Mouse (Mus musculus) kidney, adult 10 weeks (tissue): ENCODE measurements around the gene Drd4. TPM values are rescaled to one million over a fixed set of nuclear protein-coding genes. Genes with fewer than 3 reads are reported as not detected.

Experiments
- polyA plus RNA-seq: library from polyadenylated mRNA; stranded (reverse); fragments of 350-450 nt; fragmentation: Illumina TruSeq; extraction: RNeasy Lipid Tissue Mini Kit (QIAGEN cat#74804); gene quantifications from one replicate; pipeline ENCODE4 v1.2.3, GENCODE M21; 2014; ENCODE audit warnings: low read depth, low replicate concordance

Gene Drd4
- not detected for polyA plus RNA-seq

GRCm38 (mm10) chr7:141291921-141292582 lies at the start of gene Drd4:
TSS of gene Drd4 (plus strand) at chr7:141292006.

GRCm38 (mm10) chr7:141265739-141266561 lies 25.9 kb upstream of the Drd4 start, which contains the start of gene Irf7:
TSS of gene Irf7 (minus strand) at chr7:141266481.

GRCm38 (mm10) chr7:141276546-141276945 lies 15.3 kb upstream of the Drd4 start, which contains the start of gene Cdhr5:
TSS of gene Cdhr5 (minus strand) at chr7:141276786.

GRCm38 (mm10) chr7:141278766-141279590 lies 12.8 kb upstream of the Drd4 start, which contains the start of gene Sct:
TSS of gene Sct (minus strand) at chr7:141279133.

GRCm38 (mm10) chr7:141327469-141328372 lies 35.9 kb downstream of the Drd4 start, which contains the start of the genes Deaf1 and Tmem80:
TSS of gene Deaf1 (minus strand) at chr7:141327690.
TSS of gene Tmem80 (plus strand) at chr7:141327739.

GRCm38 (mm10) chr7:141338576-141339131 lies 46.8 kb downstream of the Drd4 start, which contains the start of gene Eps8l2:
TSS of gene Eps8l2 (plus strand) at chr7:141338880.

Other genes starting within 250 kb of the Drd4 start
- gene B4galnt4, start 230.9 kb upstream of the Drd4 start, polyA plus RNA-seq: not detected
- gene Pkp3, start 213.8 kb upstream of the Drd4 start, polyA plus RNA-seq: not detected
- 3.4 TPM for gene Sigirr, start 191.4 kb upstream of the Drd4 start, polyA plus RNA-seq
- 6.5 TPM for gene Ano9, start 174.2 kb upstream of the Drd4 start, polyA plus RNA-seq
- 28.9 TPM for gene Ptdss2, start 169.6 kb upstream of the Drd4 start, polyA plus RNA-seq
- gene Rnh1, start 119.1 kb upstream of the Drd4 start, polyA plus RNA-seq: 0.89 TPM
- 9.9 TPM for gene Hras, start 98.0 kb upstream of the Drd4 start, polyA plus RNA-seq
- 0.69 TPM for gene Lrrc56, start 97.8 kb upstream of the Drd4 start, polyA plus RNA-seq
- 0.20 TPM for gene Lmntd2, start 77.9 kb upstream of the Drd4 start, polyA plus RNA-seq
- 5.0 TPM for gene Rassf7, start 76.1 kb upstream of the Drd4 start, polyA plus RNA-seq
- 13.1 TPM for gene Phrf1, start 63.2 kb upstream of the Drd4 start, polyA plus RNA-seq
- 12.1 TPM for gene Irf7, start 25.5 kb upstream of the Drd4 start, polyA plus RNA-seq
- gene Cdhr5, start 15.2 kb upstream of the Drd4 start, polyA plus RNA-seq: 46.1 TPM
- not detected for gene Sct, start 12.9 kb upstream of the Drd4 start, polyA plus RNA-seq
- gene Deaf1, start 35.7 kb downstream of the Drd4 start, polyA plus RNA-seq: 1.0 TPM
- 17.9 TPM for gene Tmem80, start 35.7 kb downstream of the Drd4 start, polyA plus RNA-seq
- 6.2 TPM for gene Eps8l2, start 46.9 kb downstream of the Drd4 start, polyA plus RNA-seq
- 14.4 TPM for gene Taldo1, start 100.2 kb downstream of the Drd4 start, polyA plus RNA-seq
- gene Gatd1, start 122.1 kb downstream of the Drd4 start, polyA plus RNA-seq: 9.2 TPM
- gene Cend1, start 137.5 kb downstream of the Drd4 start, polyA plus RNA-seq: not detected
- 0.97 TPM for gene Slc25a22, start 145.9 kb downstream of the Drd4 start, polyA plus RNA-seq
- 0.12 TPM for gene Pidd1, start 152.0 kb downstream of the Drd4 start, polyA plus RNA-seq
- 15.4 TPM for gene Rplp2, start 155.4 kb downstream of the Drd4 start, polyA plus RNA-seq
- gene Pnpla2, start 163.2 kb downstream of the Drd4 start, polyA plus RNA-seq: 1.5 TPM
- gene Cracr2b, start 169.1 kb downstream of the Drd4 start, polyA plus RNA-seq: not detected
- gene Cd151, start 175.4 kb downstream of the Drd4 start, polyA plus RNA-seq: 29.8 TPM
- 3.3 TPM for gene Polr2l, start 183.1 kb downstream of the Drd4 start, polyA plus RNA-seq
- gene Tspan4, start 183.2 kb downstream of the Drd4 start, polyA plus RNA-seq: 2.3 TPM
- gene Chid1, start 247.9 kb downstream of the Drd4 start, polyA plus RNA-seq: 3.5 TPM